Mouse (Mus musculus) bone marrow macrophage, adult 2 months (primary cell): ENCODE data around the gene Cdk5rap3.

Experiments
- CTCF ChIP-seq: IDR thresholded peaks from 2 replicates; pipeline ENCODE4 v1.5.1; 2012; ENCODE audit warnings: low read depth, mild to moderate bottlenecking, low read length, moderate library complexity
- POLR2A ChIP-seq: IDR thresholded peaks from 2 replicates; pipeline ENCODE4 v1.6.1; 2012; ENCODE audit warnings: mild to moderate bottlenecking, low read depth, low read length, borderline replicate concordance

DNA sequence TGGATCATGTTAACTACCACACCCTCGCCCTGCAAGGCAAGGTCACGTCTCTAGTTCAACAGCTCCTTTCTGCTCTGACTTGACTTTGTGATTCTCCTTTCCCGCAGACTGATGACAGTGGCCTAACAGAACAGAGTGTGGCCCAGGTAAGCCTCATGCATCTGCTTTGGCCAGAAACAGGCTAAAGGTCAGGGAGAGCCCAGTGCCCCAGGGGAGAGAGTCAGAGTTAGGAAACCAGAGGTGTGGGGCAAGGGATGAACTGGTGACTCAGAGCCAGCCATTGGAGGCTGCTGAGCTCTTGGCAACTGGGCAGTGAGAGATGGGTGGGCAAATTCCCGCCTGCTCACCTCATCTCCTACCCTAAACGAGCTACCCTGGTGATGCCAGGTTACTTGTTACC lies 58.9 kb downstream of the Cdk5rap3 start:
- no peak for TF ChIP-seq POLR2A
- TF ChIP-seq CTCF = no peak
